Mouse (Mus musculus) 3134 (cell line): ENCODE measurements around the gene Olfr963.

Experiments used
- DNase-seq: peaks from one replicate; pipeline ENCODE4 v3.0.0-alpha.2; 2011; ENCODE audit warnings: low spot score; ENCODE audit not compliant: insufficient read length; ENCODE audit errors: extremely low read depth

The Olfr963 gene

GRCm38 (mm10) chr9:39666905-39667304 is at the start of gene Olfr963:
Gene Olfr963 (plus strand): TSS chr9:39667205.
- no peak for DNase-seq

- no peak for DNase-seq
These were observed 45.9 kb upstream of the Olfr963 start, which contains the start of gene Olfr960 for GRCm38 (mm10) chr9:39621073-39621472. Gene Olfr960 (plus strand): TSS chr9:39621373.

GRCm38 (mm10) chr9:39623783-39624182 is 43.2 kb upstream of the Olfr963 start:
- DNase-seq, result no peak

- no peak for DNase-seq
These were observed 42.3 kb upstream of the Olfr963 start for GRCm38 (mm10) chr9:39624711-39625110.

- no peak for DNase-seq
These were observed 37.9 kb upstream of the Olfr963 start for GRCm38 (mm10) chr9:39629069-39629468.

GRCm38 (mm10) chr9:39633913-39634594 is 33.0 kb upstream of the Olfr963 start:
- DNase-seq, result no peak

- no peak for DNase-seq
These were observed 22.2 kb upstream of the Olfr963 start, which contains the start of gene Olfr961 for GRCm38 (mm10) chr9:39644785-39645184. Gene Olfr961 (plus strand): TSS chr9:39645085.

- no peak for DNase-seq
These were observed 19.6 kb upstream of the Olfr963 start for GRCm38 (mm10) chr9:39647382-39647781.

- DNase-seq, result no peak
These were observed 12.1 kb upstream of the Olfr963 start for GRCm38 (mm10) chr9:39654756-39655396.

GRCm38 (mm10) chr9:39669723-39670122 is 2.7 kb downstream of the Olfr963 start:
- no peak for DNase-seq

- no peak for DNase-seq
These were observed 7.8 kb downstream of the Olfr963 start for GRCm38 (mm10) chr9:39674820-39675219.

GRCm38 (mm10) chr9:39678557-39678956 is 11.6 kb downstream of the Olfr963 start:
- DNase-seq, result no peak

GRCm38 (mm10) chr9:39679280-39679679 is 12.3 kb downstream of the Olfr963 start:
- no peak for DNase-seq

- peak; percentile 10 for DNase-seq
These were observed 34.1 kb downstream of the Olfr963 start for GRCm38 (mm10) chr9:39701123-39701522.

GRCm38 (mm10) chr9:39707017-39707416 is 40.0 kb downstream of the Olfr963 start, which contains the start of gene Olfr149:
Gene Olfr149 (minus strand): TSS chr9:39707117.
- no peak for DNase-seq

GRCm38 (mm10) chr9:39708958-39709357 is 42.0 kb downstream of the Olfr963 start:
- no peak for DNase-seq

- DNase-seq, result no peak
These were observed 44.0 kb downstream of the Olfr963 start, which contains the start of gene Olfr965 for GRCm38 (mm10) chr9:39711053-39711452. Gene Olfr965 (plus strand): TSS chr9:39711353.
